Mouse (Mus musculus) forebrain, embryonic 10.5 days (tissue): Measurements from ENCODE around the gene Slc7a5. TPM values are rescaled to one million over a fixed set of nuclear protein-coding genes. Genes with fewer than 3 reads are reported as not detected.

ENCODE experiments used
- DNase-seq: peaks from one replicate; pipeline ENCODE4 v3.0.0-alpha.2; 2017; ENCODE audit warnings: low spot score; ENCODE audit errors: extremely low spot score
- H3K27ac ChIP-seq: fragments of 300-500 bp; sonication (generic); 2 replicates; pipeline ENCODE4 v1.5.1; 2016; ENCODE audit warnings: mild to moderate bottlenecking
- H3K27me3 ChIP-seq: fragments of 300-500 bp; sonication (generic); 2 replicates; pipeline ENCODE4 v1.6.1; 2016; ENCODE audit warnings: mild to moderate bottlenecking; ENCODE audit not compliant: poor library complexity, severe bottlenecking
- H3K36me3 ChIP-seq: fragments of 300-500 bp; sonication (generic); replicated peaks from 2 replicates; pipeline ENCODE4 v1.6.1; 2016; ENCODE audit warnings: mild to moderate bottlenecking, moderate library complexity
- H3K4me1 ChIP-seq: fragments of 300-500 bp; sonication (generic); 2 replicates; pipeline ENCODE4 v1.6.1; 2016
- H3K4me3 ChIP-seq: fragments of 300-500 bp; sonication (generic); 2 replicates; pipeline ENCODE4 v1.5.1; 2016; ENCODE audit warnings: mild to moderate bottlenecking, moderate library complexity
- H3K9me3 ChIP-seq: fragments of 300-500 bp; sonication (generic); 2 replicates; pipeline ENCODE4 v1.6.1; 2016; ENCODE audit warnings: mild to moderate bottlenecking, moderate library complexity
- WGBS: fragments of 180-500 bp; shearing (Covaris S2); methylation state at CpG from one replicate; pipeline ENCODE4 v1.1.7; 2016; 5-methylcytosine and 5-hydroxymethylcytosine counted together
- polyA plus RNA-seq: library from polyadenylated mRNA; unstranded; fragments of >200 nt; fragmentation: Nextera tagmentation; extraction: Ambion mirVana; gene quantifications from 2 replicates; pipeline ENCODE4 v1.2.1, GENCODE M21; 2016

Slc7a5 gene
- polyA plus RNA-seq, 1 experiment from 2014 or later: 30.5 TPM

DNA sequence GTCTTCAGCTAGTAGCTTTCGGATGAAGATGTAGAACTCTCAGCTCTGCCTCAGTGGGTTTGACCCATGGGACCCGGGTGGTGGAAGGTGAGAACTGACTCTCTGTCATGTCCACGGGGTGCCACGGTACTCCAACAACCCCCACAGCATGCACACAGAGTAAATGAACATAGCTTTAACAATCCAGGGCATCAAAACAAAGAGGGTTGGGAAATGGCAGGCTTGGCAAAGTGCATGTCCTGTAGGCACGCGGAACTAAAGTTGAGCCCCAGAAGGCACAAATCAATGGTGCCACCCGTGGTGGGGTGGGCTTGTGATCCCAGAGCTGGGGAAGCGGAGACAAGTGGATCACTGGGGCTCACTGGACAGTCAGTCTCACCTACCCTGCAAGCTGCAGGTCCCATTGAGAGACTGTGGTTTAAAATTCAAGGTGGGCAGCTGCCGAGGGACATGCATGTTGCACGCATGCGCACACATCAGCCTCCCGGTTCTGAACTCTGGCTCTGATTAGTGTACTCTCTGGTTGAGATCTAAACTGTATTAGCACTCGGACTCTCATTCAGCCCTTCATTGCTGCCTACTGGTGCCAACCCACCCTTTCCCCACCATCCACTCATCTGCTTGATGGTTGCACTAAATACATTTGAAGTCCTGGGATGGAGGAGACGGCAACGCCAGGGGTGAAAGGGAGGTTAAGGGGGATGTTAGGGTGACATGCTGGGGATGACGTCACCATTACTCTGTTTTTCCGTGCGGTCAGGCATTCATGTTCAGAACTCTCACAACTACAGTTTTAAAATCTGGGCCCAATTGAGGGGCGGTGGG is 41.0 kb upstream of the Slc7a5 start:
- 62% methylated on average over 19 of the region's 19 CpGs for WGBS
- Histone ChIP-seq H3K4me3 (peak overlapping the region; percentile 52), H3K36me3 (peaks cover 11% of the 10 kb centered on the region), H3K27ac (peak overlapping the region; percentile 92), H3K4me1 (peaks cover 52% of the 10 kb centered on the region), H3K9me3 (no peaks in the 10 kb centered on the region), H3K27me3 (no peaks in the 10 kb centered on the region; the same call in 1 of the 2 replicates)
- DNase-seq: no peak

DNA sequence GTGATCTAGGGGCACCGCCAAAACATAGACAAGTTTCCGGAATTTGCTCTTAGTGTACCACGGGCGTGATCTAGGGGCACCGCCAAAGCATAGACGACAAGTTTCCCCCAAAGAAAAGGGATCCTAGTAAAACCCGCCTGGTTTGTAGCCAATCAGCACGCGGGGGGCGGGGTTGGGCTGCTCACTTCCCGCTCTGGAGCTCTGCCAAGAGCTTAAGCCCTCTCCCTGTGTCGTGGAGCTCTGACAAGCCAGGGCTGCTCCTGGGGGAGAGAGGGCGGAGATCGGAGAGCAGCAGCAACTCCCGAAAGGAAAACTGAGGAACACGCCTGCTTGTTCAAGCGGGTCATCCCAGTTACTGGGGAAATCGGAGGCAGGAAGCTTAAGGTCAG is 40.3 kb upstream of the Slc7a5 start:
- H3K36me3 ChIP-seq: peaks cover 3% of the 10 kb centered on the region
- H3K27me3 ChIP-seq: no peaks in the 10 kb centered on the region; the same call in 1 of the 2 replicates
- H3K4me1 ChIP-seq: peaks cover 49% of the 10 kb centered on the region
- WGBS: under 1% methylated on average over 18 of the region's 18 CpGs
- H3K27ac ChIP-seq: peak overlapping the region; percentile 92
- DNase-seq: peak; percentile 94
- H3K4me3 ChIP-seq: peak overlapping the region; percentile 52
- H3K9me3 ChIP-seq: no peaks in the 10 kb centered on the region

DNA sequence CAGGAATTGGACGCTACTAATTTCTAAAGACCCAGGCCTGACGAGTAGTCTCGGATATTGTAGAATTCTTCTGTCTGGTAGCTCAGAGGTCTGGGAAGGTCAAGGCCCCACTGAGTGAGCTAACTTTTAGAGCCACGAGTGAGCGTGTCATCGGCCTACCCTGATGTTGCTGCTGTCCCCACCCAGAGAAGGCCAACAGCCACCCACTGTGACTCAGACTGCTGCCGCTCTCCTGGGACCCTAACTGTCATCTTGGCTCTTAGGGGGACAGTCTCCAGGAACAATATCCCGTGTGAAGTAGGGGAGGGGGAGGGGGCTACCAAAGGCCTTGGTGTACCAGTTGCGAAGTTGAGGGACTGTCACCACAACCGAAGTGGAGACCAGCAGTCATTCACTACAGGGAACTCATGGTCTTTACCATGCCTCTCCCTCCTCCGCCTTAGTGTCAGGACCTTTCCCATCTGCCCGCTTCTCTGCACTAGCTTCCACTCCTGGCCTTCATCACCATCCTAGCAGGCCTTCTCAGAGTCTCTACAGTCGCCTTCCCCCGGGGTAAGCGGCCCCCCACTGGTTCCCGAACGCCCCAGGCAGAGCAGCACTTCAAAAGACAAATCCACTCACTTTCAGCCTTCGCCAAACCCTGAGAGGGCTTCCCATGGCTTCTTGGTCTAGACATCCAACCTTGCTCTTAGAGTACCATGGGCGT is 39.7 kb upstream of the Slc7a5 start:
- Histone ChIP-seq H3K36me3 (no peaks in the 10 kb centered on the region), H3K9me3 (no peaks in the 10 kb centered on the region), H3K4me1 (peaks cover 44% of the 10 kb centered on the region), H3K27ac (peak overlapping the region; percentile 92), H3K27me3 (no peaks in the 10 kb centered on the region; the same call in 1 of the 2 replicates), H3K4me3 (peak overlapping the region; percentile 52)
- DNase-seq: no peak
- WGBS: 28% methylated on average over 19 of the region's 19 CpGs

DNA sequence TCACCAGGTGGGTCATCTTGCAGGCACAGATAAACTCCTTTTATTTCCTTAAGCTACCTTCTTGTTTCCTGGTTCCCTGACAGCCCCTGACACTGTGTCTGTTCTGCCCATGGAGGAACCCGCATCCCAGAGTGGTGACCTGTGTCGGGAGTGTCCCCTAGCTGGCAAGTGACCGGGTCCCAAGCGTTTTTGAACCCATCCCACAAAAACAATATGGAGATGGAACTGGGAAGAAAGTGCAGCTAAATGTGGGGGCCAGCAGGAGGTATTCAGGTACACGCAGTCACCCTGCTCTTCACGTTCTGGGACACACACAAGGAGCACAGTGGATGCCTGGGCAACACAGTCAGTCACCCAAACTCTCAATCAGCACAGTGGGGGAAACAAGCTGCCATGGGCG is 38.9 kb upstream of the Slc7a5 start:
- Histone ChIP-seq H3K27me3 (no peaks in the 10 kb centered on the region; the same call in 1 of the 2 replicates), H3K9me3 (no peaks in the 10 kb centered on the region), H3K4me3 (no peak overlapping the region), H3K4me1 (peaks cover 35% of the 10 kb centered on the region), H3K36me3 (no peaks in the 10 kb centered on the region), H3K27ac (peak overlapping the region; percentile 92; the same call in 1 of the 2 replicates)
- WGBS: 83% methylated on average over 7 of the region's 7 CpGs
- no peak for DNase-seq

DNA sequence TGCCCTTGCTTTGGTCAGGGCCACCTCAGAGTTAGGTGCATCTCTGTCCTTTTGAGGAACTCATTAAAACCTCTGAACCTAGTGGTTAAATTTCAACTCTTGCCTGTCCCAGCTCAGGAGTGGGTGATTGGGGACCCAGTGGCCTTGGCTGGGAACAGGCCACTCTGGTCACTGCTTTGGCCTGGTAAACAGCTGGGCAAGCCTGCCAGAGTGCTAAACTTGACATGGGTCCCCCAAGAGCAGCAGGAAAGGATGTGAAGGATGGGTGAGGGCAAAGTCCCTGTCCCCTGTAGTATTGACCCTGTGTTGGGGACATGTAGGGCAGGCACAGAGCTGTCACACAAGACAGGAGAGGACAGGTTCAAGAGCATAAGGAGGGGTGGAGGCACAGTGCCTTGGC is 37.3 kb upstream of the Slc7a5 start, which contains the start of gene Car5a:
Car5a (minus strand) TSS at position 74 of the 400 bp plus-strand sequence.
- Histone ChIP-seq H3K27ac (no peak within 1 kb of the TSS), H3K4me1 (peaks cover 33% of the 10 kb centered on the region), H3K9me3 (no peaks in the 10 kb centered on the region), H3K36me3 (no peaks in the 10 kb centered on the region), H3K4me3 (no peak within 1 kb of the TSS), H3K27me3 (no peaks in the 10 kb centered on the region; the same call in 1 of the 2 replicates)
- DNase-seq: no peak

DNA sequence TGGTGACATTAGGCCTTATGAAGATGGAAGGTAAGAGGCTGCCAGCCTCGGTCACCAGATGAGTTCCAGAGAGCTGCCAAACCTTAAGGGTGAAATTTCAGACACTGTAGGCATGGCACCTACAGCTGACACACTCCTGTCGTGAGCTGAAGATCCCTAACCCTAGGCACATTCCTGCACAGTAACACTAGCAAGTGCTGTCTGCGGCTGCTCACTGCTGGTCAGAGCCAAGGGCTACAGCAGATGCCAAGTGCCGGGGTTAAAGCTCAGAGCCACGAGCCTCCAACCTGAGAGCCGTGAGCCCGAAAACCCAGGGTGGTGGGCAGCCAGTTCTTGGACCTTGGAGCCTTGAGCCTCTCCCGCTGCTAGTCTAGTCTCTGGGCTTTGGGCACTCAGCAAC is 36.2 kb upstream of the Slc7a5 start:
- no peak for DNase-seq

DNA sequence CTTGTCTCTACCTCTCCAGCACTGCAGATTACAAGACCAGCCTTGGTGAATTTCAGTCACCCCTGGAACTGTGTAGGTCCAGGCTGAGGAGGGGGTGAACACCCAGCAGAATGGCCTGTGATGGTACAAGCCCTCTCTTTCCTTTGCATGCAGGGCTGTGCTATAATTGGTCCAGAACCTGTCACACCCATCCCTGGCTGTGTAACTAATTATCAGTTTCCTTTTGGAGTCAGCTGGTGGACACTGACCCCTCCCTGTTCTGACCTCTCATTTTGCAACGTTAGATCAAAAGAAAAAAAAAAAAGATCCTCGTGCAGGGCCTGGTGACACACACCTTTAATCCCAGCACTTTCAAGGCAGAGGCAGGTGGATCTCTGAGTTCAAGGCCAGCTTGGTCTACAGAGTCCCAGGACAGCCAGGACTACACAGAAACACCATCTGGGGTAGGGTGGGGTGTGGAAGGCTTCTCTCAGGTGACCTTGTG is 35.6 kb upstream of the Slc7a5 start:
- DNase-seq: no peak
- H3K9me3 ChIP-seq: no peaks in the 10 kb centered on the region
- H3K4me3 ChIP-seq: no peak overlapping the region
- H3K4me1 ChIP-seq: peaks cover 18% of the 10 kb centered on the region
- no peak overlapping the region for H3K27ac ChIP-seq
- WGBS: 56% methylated on average over 2 of the region's 2 CpGs
- H3K27me3 ChIP-seq: no peaks in the 10 kb centered on the region; the same call in 1 of the 2 replicates
- H3K36me3 ChIP-seq: no peaks in the 10 kb centered on the region

More for the DNA sequence above, 36.2 kb upstream of the Slc7a5 start:
- Histone ChIP-seq H3K4me3 (no peak overlapping the region), H3K27ac (no peak overlapping the region), H3K36me3 (no peaks in the 10 kb centered on the region), H3K4me1 (peaks cover 24% of the 10 kb centered on the region), H3K9me3 (no peaks in the 10 kb centered on the region), H3K27me3 (no peaks in the 10 kb centered on the region; the same call in 1 of the 2 replicates)
- 86% methylated on average over 8 of the region's 8 CpGs for WGBS

DNA sequence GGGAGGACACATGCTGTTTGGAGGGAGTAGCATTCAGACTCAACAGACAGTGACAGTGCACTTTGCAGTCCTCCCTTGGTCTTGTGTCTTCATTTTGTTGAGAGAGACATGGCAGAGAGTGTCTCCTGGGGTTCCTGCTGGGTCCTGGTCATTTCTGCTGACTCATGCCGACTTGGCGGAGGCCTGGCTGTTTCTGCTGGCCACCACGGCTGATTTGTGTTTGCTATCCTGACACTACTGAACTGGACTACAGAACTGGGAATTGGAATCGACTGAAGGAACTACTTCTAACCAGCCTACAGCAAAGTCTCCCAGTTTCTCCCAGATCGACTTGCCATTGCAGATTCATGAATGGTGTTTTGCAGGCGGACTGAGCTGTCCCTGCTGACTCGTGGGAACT is 31.2 kb upstream of the Slc7a5 start:
- no peak for DNase-seq
- Histone ChIP-seq H3K4me3 (no peak overlapping the region), H3K4me1 (peaks cover 23% of the 10 kb centered on the region), H3K27ac (no peak overlapping the region), H3K27me3 (no peaks in the 10 kb centered on the region), H3K9me3 (no peaks in the 10 kb centered on the region), H3K36me3 (no peaks in the 10 kb centered on the region)
- 87% methylated on average over 7 of the region's 7 CpGs for WGBS

DNA sequence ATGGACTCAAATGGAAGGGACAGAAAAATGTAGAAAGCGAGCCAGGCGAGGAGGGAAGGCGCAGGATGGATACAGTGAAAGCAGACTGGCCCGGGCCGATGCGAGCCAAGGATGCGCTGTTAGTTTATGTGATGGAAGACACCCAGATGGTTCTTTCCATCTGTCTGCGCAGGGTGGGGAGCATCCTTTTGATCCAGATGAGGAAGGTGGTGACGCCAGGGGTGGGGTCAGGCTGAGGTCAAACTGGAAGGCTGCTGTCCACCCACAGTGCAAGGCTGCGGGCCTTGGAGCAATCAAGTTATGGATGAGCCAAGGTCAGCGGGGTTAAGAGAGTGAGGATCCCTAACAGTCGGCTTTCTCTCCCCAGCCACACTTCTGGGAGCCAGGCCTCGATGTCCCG is 28.9 kb upstream of the Slc7a5 start:
- Histone ChIP-seq H3K4me3 (no peak overlapping the region), H3K27ac (no peak overlapping the region), H3K9me3 (no peaks in the 10 kb centered on the region), H3K36me3 (no peaks in the 10 kb centered on the region), H3K4me1 (peaks cover 23% of the 10 kb centered on the region), H3K27me3 (no peaks in the 10 kb centered on the region)
- no peak for DNase-seq
- WGBS: 89% methylated on average over 14 of the region's 14 CpGs

DNA sequence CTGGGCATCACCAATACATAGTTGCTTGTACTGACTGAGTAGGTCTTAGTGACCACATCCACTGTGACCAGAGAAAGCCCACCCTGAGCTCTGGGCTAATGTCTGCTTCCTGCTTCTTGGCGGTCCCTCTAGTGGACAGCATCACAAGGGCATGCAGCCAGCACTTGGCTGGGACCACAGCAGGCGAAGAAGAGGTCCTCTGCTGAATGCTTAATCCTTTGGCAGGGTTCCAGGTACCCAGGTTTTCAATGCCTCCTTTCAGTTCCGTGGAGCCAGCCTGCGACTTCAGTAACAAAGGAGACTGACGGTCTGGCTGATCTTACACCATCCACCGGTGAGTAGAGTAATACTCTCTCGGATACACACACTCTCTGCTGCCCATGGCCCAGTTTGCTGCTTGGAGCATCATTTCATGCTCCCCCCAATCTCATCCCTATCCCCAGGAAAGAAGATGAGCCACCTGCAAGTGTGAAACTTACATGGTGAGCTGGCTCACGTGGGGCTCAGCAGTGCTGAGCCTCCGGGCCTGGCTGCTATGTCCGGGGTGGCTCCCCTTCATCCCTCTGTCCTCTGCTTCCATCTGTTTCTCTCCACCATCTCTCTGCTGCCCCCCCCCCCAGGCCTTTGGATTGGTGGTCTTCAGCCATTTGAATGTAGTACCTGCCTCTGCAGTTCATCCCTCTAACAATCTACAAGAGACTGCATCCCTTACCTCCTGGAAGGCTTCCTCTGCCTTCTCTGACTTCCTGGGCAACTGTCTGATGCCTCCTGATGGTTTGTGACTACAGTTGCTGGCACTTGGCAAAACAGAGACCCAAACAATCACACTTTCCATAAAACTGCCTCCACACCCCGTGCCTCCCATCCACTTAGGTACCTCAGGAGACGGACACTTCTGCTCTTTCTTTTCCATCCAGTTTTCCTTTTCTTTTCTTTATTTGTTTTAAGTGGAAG is 28.1 kb upstream of the Slc7a5 start:
- Histone ChIP-seq H3K4me3 (no peak overlapping the region), H3K27me3 (no peaks in the 10 kb centered on the region), H3K4me1 (peaks cover 23% of the 10 kb centered on the region), H3K9me3 (no peaks in the 10 kb centered on the region), H3K27ac (peak overlapping the region; percentile 70; the same call in 1 of the 2 replicates), H3K36me3 (no peaks in the 10 kb centered on the region)
- DNase-seq: peak; percentile 33
- 51% methylated on average over 12 of the region's 12 CpGs for WGBS

DNA sequence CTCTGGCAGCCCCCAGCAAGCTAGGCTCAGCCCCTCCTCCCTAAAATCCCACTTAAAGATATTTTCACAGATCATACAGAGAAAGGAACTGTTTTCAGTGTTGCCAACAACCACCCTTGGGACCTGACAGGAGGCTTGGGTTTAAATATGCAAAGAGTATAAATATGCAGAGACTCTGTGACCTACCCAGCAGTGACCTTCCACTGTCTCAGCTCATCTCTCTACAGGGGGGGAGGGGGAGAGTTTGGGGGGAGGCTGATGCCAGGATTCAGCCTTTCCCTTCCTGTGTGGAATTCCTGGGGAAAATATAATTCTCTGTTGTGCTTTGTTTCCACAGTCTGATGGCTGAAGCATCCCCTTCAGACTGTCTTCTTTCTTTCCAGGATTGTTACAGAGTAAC is 27.4 kb upstream of the Slc7a5 start:
- no peak for DNase-seq
- H3K36me3 ChIP-seq: no peaks in the 10 kb centered on the region
- H3K27me3 ChIP-seq: no peaks in the 10 kb centered on the region
- no peak overlapping the region for H3K4me3 ChIP-seq
- no peaks in the 10 kb centered on the region for H3K9me3 ChIP-seq
- peak overlapping the region; percentile 70; the same call in 1 of the 2 replicates for H3K27ac ChIP-seq
- H3K4me1 ChIP-seq: peaks cover 23% of the 10 kb centered on the region

DNA sequence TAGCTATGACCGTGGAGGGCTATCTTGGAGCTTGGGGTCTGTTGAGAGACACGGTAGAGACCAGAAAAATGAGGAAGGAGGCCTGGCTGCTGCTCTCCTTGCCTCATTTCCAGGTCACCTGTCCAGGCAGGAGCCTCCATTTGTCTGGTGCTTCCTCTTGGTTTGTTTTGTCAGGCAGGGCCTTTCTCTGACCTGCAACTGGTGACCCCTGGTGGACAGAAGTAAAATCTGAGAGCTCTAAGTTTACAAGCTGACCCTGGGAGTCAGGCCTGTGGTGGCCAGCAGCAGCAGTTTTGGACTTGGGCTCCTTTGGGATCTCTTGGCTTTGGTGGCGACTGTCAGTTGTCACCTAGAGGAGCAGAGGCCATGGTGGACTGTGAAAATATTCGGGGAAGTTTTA is 27.0 kb upstream of the Slc7a5 start:
- 43% methylated on average over 4 of the region's 4 CpGs for WGBS
- Histone ChIP-seq H3K27ac (peak overlapping the region; percentile 70; the same call in 1 of the 2 replicates), H3K27me3 (no peaks in the 10 kb centered on the region), H3K36me3 (no peaks in the 10 kb centered on the region), H3K4me3 (0 out of 2 replicates have a peak overlapping the region, but pooled peaks have one; percentile 2), H3K4me1 (peaks cover 23% of the 10 kb centered on the region), H3K9me3 (no peaks in the 10 kb centered on the region)
- peak; percentile 32 for DNase-seq
